Mouse (Mus musculus): ENCODE data around the gene Gm973. TPM values are rescaled to one million over a fixed set of nuclear protein-coding genes. Genes with fewer than 3 reads are reported as not detected.

Gene Gm973
- total and polyA plus RNA-seq, 3 experiments: 0.23 TPM; not detected in 2

- no peaks in the 10 kb centered on the region; a peak in 1 of 4 replicates for H3K36me3 ChIP-seq (ENCODE audit: control insufficient read depth in 1 of 2, insufficient read depth in 2 of 2, low read length in 2 of 2)
- H3K27me3 ChIP-seq (ENCODE audit: control insufficient read depth in 1 of 2, insufficient read depth in 2 of 2, low read length in 2 of 2): peaks cover 7 to 8% of the 10 kb centered on the region in 2 experiments
These were observed 55.4 kb downstream of the Gm973 start for GRCm38 (mm10) chr1:59571502-59571901.

DNA sequence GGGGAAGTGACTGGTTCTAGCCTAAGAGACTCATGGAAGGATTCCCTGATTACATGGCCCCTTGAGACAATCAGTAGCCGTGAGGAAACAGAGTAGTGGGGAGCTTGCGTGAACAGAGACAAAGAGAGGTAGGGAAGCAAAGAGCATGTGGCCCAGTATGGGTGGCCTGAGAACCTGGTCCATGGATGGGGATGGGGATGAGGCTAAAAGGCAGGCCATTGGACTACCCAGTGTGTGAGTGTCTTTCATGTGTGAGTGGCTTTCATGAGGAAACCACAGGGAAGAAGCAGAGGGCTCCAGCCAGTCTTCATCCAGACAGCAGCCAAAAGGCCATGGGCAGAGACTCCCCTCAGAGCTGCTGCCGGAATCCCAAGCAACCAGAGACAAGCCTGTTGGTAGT is 57.8 kb downstream of the Gm973 start:
- H3K4me3 ChIP-seq (ENCODE audit: control insufficient read depth in 1 of 2, insufficient read depth in 1 of 2, low read depth in 2 of 2, low read length in 2 of 2): no peak overlapping the region
- no peaks in the 10 kb centered on the region for H3K79me2 ChIP-seq (ENCODE audit: control insufficient read depth, insufficient read depth, low read length, poor library complexity)
- H3K9me3 ChIP-seq (replicated peaks; ENCODE audit: insufficient read depth, low read length): no peaks in the 10 kb centered on the region
- no peak for TF ChIP-seq MAZ (IDR thresholded peaks at IDR 0.05; ENCODE audit: low read depth, low read length)
- TF ChIP-seq CHD2 (IDR thresholded peaks at IDR 0.05; ENCODE audit: low read length): no peak
- no peak for TF ChIP-seq GATA1 (IDR thresholded peaks at IDR 0.05; ENCODE audit: low read depth, low read length)
- no peak for TF ChIP-seq TBP (IDR thresholded peaks at IDR 0.05; ENCODE audit: low read depth, low read length)
- no peak for TF ChIP-seq NELFE (IDR thresholded peaks at IDR 0.05; ENCODE audit: low read depth, low read length)
- H3K36me3 ChIP-seq (ENCODE audit: control insufficient read depth in 1 of 2, insufficient read depth in 2 of 2, low read length in 2 of 2): no peaks in the 10 kb centered on the region; a peak in 1 of 4 replicates
- H3K27me3 ChIP-seq (ENCODE audit: control insufficient read depth in 1 of 2, insufficient read depth in 2 of 2, low read length in 2 of 2): peaks cover 9 to 17% of the 10 kb centered on the region in 2 experiments
- peaks cover 0 to 3% of the 10 kb centered on the region in 2 experiments; a peak in 1 of 4 replicates for H3K4me1 ChIP-seq (ENCODE audit: control insufficient read depth in 1 of 2, insufficient read depth in 2 of 2, low read length in 2 of 2)
- DNase-seq (ENCODE audit: low read depth, low spot score): no peak
- H3K9ac ChIP-seq (ENCODE audit: control insufficient read depth, low read depth, low read length, poor library complexity, severe bottlenecking): no peak overlapping the region
- no peak overlapping the region for H3K27ac ChIP-seq (ENCODE audit: control insufficient read depth, low read depth, low read length)

More at GRCm38 (mm10) chr1:59571502-59571901, 55.4 kb downstream of the Gm973 start:
- Histone ChIP-seq H3K79me2 (ENCODE audit: control insufficient read depth, insufficient read depth, low read length, poor library complexity) (no peaks in the 10 kb centered on the region), H3K4me3 (ENCODE audit: control insufficient read depth in 1 of 2, insufficient read depth in 1 of 2, low read depth in 2 of 2, low read length in 2 of 2) (no peak overlapping the region), H3K9ac (ENCODE audit: control insufficient read depth, low read depth, low read length, poor library complexity, severe bottlenecking) (no peak overlapping the region), H3K9me3 (replicated peaks; ENCODE audit: insufficient read depth, low read length) (no peaks in the 10 kb centered on the region), H3K27ac (ENCODE audit: control insufficient read depth, low read depth, low read length) (no peak overlapping the region), H3K4me1 (ENCODE audit: control insufficient read depth in 1 of 2, insufficient read depth in 2 of 2, low read length in 2 of 2) (peaks cover 0 to 3% of the 10 kb centered on the region in 2 experiments; a peak in 1 of 4 replicates)
- TF ChIP-seq ETS1 (IDR thresholded peaks at IDR 0.05; ENCODE audit: low read depth, low read length): no peak
- TF ChIP-seq USF2 (IDR thresholded peaks at IDR 0.05; ENCODE audit: borderline replicate concordance in 1 of 2, insufficient read depth in 1 of 2, low read depth in 1 of 2, low read length in 2 of 2): no peak
- TF ChIP-seq MAFK (IDR thresholded peaks at IDR 0.05; ENCODE audit: borderline replicate concordance, low read depth, low read length): no peak
- no peak for TF ChIP-seq KAT2A (conservative IDR thresholded peaks at IDR 0.05; ENCODE audit: low read depth, low read length)
- DNase-seq (ENCODE audit: low read depth, low spot score): no peak

DNA sequence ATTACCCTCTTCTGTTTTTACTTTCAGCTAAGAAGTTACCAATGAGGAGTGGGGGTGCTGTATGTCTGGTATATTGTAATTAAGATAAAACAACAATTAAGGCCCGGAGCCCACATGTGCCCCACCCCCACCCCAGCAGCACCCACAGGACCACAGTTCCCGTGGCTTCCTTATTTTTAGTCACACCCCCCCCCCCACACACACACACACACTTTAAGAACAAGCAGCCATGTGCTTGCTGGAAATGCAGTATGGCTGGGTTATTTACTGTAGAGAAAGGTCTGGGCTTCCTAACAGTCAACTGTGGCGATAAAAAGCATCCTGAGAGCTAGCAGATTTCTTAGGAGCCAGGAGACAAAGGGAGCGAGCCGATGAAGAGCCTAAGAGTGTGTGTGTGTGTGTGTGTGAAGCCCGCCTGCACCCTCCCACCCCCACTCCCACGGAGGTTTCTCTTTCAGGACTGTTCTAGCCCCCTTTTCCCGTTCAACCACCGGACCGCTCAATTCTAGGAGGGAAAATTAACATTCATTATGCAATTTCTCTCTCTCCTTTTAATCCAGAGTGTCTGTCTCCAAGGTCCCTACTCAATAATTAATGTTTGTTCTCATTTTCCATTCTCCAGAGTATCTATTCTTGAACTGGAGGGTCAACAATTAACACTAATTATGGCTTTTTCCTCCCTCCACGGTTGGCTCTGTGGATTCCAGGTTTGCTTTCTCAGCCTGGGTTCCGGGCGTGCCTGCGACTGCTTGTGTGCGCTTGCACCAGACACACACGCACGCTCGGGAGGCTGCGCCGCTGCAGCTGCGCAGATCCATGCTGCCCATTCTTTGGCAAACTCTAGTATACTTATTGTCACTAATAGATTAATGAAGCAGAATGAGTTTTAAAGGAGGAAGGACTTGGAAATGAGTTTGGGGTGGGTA is 58.5 kb downstream of the Gm973 start:
- H3K4me1 ChIP-seq (ENCODE audit: control insufficient read depth in 1 of 2, insufficient read depth in 2 of 2, low read length in 2 of 2): peaks cover 0 to 3% of the 10 kb centered on the region in 2 experiments; a peak in 1 of 4 replicates
- no peaks in the 10 kb centered on the region for H3K9me3 ChIP-seq (replicated peaks; ENCODE audit: insufficient read depth, low read length)
- H3K79me2 ChIP-seq (ENCODE audit: control insufficient read depth, insufficient read depth, low read length, poor library complexity): no peaks in the 10 kb centered on the region
- TF ChIP-seq HCFC1 (IDR thresholded peaks at IDR 0.05; ENCODE audit: low read depth, low read length) (no peak), MXI1 (IDR thresholded peaks at IDR 0.05; ENCODE audit: low read depth, low read length) (no peak), SIN3A (IDR thresholded peaks at IDR 0.05; ENCODE audit: low read length) (no peak), NELFE (IDR thresholded peaks at IDR 0.05; ENCODE audit: low read depth, low read length) (no peak), USF1 (IDR thresholded peaks at IDR 0.05; ENCODE audit: low read depth, low read length) (no peak), EP300 (IDR thresholded peaks at IDR 0.05; ENCODE audit: low read depth in 1 of 2, low read length in 2 of 2) (no peak), CTCF (IDR thresholded peaks at IDR 0.05 in 2 of 3, conservative IDR thresholded peaks at IDR 0.05 in 1 of 3; ENCODE audit: control insufficient read depth in 1 of 3, insufficient read depth in 1 of 3, low read depth in 2 of 3, low read length in 3 of 3, poor library complexity in 1 of 3, severe bottlenecking in 1 of 3) (no peak), POLR2AphosphoS2 (IDR thresholded peaks at IDR 0.05; ENCODE audit: low read length) (no peak), MAZ (IDR thresholded peaks at IDR 0.05; ENCODE audit: low read depth, low read length) (no peak), ELF1 (IDR thresholded peaks at IDR 0.05; ENCODE audit: low read depth, low read length) (no peak), JUND (IDR thresholded peaks at IDR 0.05; ENCODE audit: low read depth, low read length) (no peak), GABPA (IDR thresholded peaks at IDR 0.05; ENCODE audit: low read depth, low read length) (no peak), CHD1 (IDR thresholded peaks at IDR 0.05; ENCODE audit: low read depth, low read length) (no peak), ZKSCAN1 (IDR thresholded peaks at IDR 0.05; ENCODE audit: low read depth, low read length) (no peak), RCOR1 (IDR thresholded peaks at IDR 0.05; ENCODE audit: low read depth, low read length) (no peak), ZC3H11A (IDR thresholded peaks at IDR 0.05; ENCODE audit: low read depth, low read length) (no peak), BHLHE40 (IDR thresholded peaks at IDR 0.05; ENCODE audit: borderline replicate concordance, low read depth, low read length) (no peak), TBP (IDR thresholded peaks at IDR 0.05; ENCODE audit: low read depth, low read length) (no peak)
- DNase-seq (ENCODE audit: low read depth, low spot score): no peak
- no peaks in the 10 kb centered on the region; a peak in 1 of 4 replicates for H3K36me3 ChIP-seq (ENCODE audit: control insufficient read depth in 1 of 2, insufficient read depth in 2 of 2, low read length in 2 of 2)
- peaks cover 9 to 16% of the 10 kb centered on the region in 2 experiments for H3K27me3 ChIP-seq (ENCODE audit: control insufficient read depth in 1 of 2, insufficient read depth in 2 of 2, low read length in 2 of 2)
- no peak overlapping the region for H3K9ac ChIP-seq (ENCODE audit: control insufficient read depth, low read depth, low read length, poor library complexity, severe bottlenecking)
- no peak overlapping the region for H3K27ac ChIP-seq (ENCODE audit: control insufficient read depth, low read depth, low read length)
- no peak overlapping the region for H3K4me3 ChIP-seq (ENCODE audit: control insufficient read depth in 1 of 2, insufficient read depth in 1 of 2, low read depth in 2 of 2, low read length in 2 of 2)

All from MEL (cell line).